Mouse (Mus musculus): Measurements from ENCODE around the gene Tuba4a. TPM values are rescaled to one million over a fixed set of nuclear protein-coding genes. Genes with fewer than 3 reads are reported as not detected.

The Tuba4a gene
- polyA plus RNA-seq, 1 experiment from 2014 or later, result 50.5 TPM

- ATAC-seq (no peak), DNase-seq (ENCODE audit: low spot score) (no peak)
- Histone ChIP-seq H3K4me1 (ENCODE audit: insufficient read depth, low read depth, low read length) (no peaks in the 10 kb centered on the region; the same call in none of the 2 replicates), H3K27ac (ENCODE audit: low read length) (no peak overlapping the region), H3K9me3 (ENCODE audit: low read length) (no peaks in the 10 kb centered on the region), H3K4me2 (replicated peaks; ENCODE audit: low read depth, low read length) (no peak overlapping the region), H3K27me3 (replicated peaks; ENCODE audit: insufficient read depth, low read length) (no peaks in the 10 kb centered on the region), H3K9ac (replicated peaks; ENCODE audit: low read depth) (no peak overlapping the region), H3K36me3 (ENCODE audit: insufficient read depth, low read length) (peaks cover 32% of the 10 kb centered on the region), H3K4me3 (ENCODE audit: low read depth, low read length) (no peak overlapping the region)
- no peak for TF ChIP-seq CTCF (IDR thresholded peaks at IDR 0.05)
- TF ChIP-seq EP300 (IDR thresholded peaks at IDR 0.05), result no peak
- WGBS, result 87% methylated on average over 4 of the region's 4 CpGs
Observed at GRCm38 (mm10) chr1:75181377-75181870, 38.2 kb downstream of the Tuba4a start.

- Histone ChIP-seq H3K27me3 (replicated peaks; ENCODE audit: insufficient read depth, low read length) (no peaks in the 10 kb centered on the region), H3K4me1 (ENCODE audit: insufficient read depth, low read depth, low read length) (no peaks in the 10 kb centered on the region; the same call in none of the 2 replicates), H3K9me3 (ENCODE audit: low read length) (no peaks in the 10 kb centered on the region), H3K4me3 (ENCODE audit: low read depth, low read length) (no peak overlapping the region), H3K36me3 (ENCODE audit: insufficient read depth, low read length) (peaks cover 28% of the 10 kb centered on the region), H3K4me2 (replicated peaks; ENCODE audit: low read depth, low read length) (peak overlapping the region; percentile 92), H3K9ac (replicated peaks; ENCODE audit: low read depth) (no peak overlapping the region), H3K27ac (ENCODE audit: low read length) (no peak overlapping the region)
- no peak for ATAC-seq
- TF ChIP-seq CTCF (IDR thresholded peaks at IDR 0.05) (no peak), EP300 (IDR thresholded peaks at IDR 0.05) (no peak)
- DNase-seq (ENCODE audit: low spot score), result no peak
- 23% methylated on average over 6 of the region's 7 CpGs for WGBS
Observed at GRCm38 (mm10) chr1:75180741-75181140, 38.9 kb downstream of the Tuba4a start.

DNA sequence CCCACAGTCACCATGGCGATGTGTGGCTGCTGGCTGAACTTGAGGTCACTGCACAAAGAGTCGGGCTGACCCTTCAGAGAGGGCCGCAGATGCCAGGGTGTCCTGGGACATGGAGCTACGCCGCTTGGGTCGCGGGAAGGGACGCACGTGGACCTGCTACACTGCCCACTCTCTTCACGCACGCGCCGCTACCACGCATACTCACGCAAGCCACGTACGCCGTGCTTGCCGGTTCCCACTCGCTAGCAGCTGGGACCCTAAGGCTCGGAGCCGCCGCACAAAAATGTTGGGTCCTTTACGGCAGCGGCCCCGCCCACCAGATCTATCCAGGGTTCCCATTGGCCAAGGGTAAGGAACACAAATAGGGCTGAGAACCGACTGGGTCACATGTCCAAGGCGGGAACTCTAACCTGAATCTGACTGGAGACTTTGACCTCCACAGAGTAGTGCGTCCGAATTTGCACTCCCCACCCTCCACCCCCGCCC is 39.5 kb downstream of the Tuba4a start, which contains the start of gene Abcb6:
TSS of gene Abcb6 (minus strand) at position 288 of the 486 bp plus-strand sequence.
- ATAC-seq (peak; percentile 95), DNase-seq (ENCODE audit: low spot score) (peak; percentile 95)
- no peak within 1 kb of the TSS for H3K27ac ChIP-seq (ENCODE audit: low read length)
- under 1% methylated on average over 31 of the region's 31 CpGs for WGBS
- peaks cover 22% of the 10 kb centered on the region for H3K36me3 ChIP-seq (ENCODE audit: insufficient read depth, low read length)
- H3K4me3 ChIP-seq (ENCODE audit: low read depth, low read length), result peak within 1 kb of the TSS; percentile 52
- no peaks in the 10 kb centered on the region; the same call in none of the 2 replicates for H3K4me1 ChIP-seq (ENCODE audit: insufficient read depth, low read depth, low read length)
- H3K4me2 ChIP-seq (replicated peaks; ENCODE audit: low read depth, low read length), result peak within 1 kb of the TSS; percentile 92
- no peaks in the 10 kb centered on the region for H3K27me3 ChIP-seq (replicated peaks; ENCODE audit: insufficient read depth, low read length)
- no peak for TF ChIP-seq CTCF (IDR thresholded peaks at IDR 0.05)
- TF ChIP-seq EP300 (IDR thresholded peaks at IDR 0.05), result no peak
- peak within 1 kb of the TSS; percentile 29; the same call in 1 of the 2 replicates for H3K9ac ChIP-seq (replicated peaks; ENCODE audit: low read depth)
- H3K9me3 ChIP-seq (ENCODE audit: low read length), result no peaks in the 10 kb centered on the region

- WGBS, result 9% methylated on average over 22 of the region's 23 CpGs
- peak; percentile 30 for DNase-seq (ENCODE audit: low spot score)
- Histone ChIP-seq H3K36me3 (ENCODE audit: insufficient read depth, low read length) (peaks cover 17% of the 10 kb centered on the region), H3K9ac (replicated peaks; ENCODE audit: low read depth) (peak overlapping the region; percentile 29; the same call in 1 of the 2 replicates), H3K4me3 (ENCODE audit: low read depth, low read length) (peak overlapping the region; percentile 52), H3K4me1 (ENCODE audit: insufficient read depth, low read depth, low read length) (no peaks in the 10 kb centered on the region; the same call in none of the 2 replicates), H3K4me2 (replicated peaks; ENCODE audit: low read depth, low read length) (peak overlapping the region; percentile 92), H3K27ac (ENCODE audit: low read length) (no peak overlapping the region), H3K27me3 (replicated peaks; ENCODE audit: insufficient read depth, low read length) (no peaks in the 10 kb centered on the region), H3K9me3 (ENCODE audit: low read length) (no peaks in the 10 kb centered on the region)
- TF ChIP-seq CTCF (IDR thresholded peaks at IDR 0.05), result no peak
- no peak for TF ChIP-seq EP300 (IDR thresholded peaks at IDR 0.05)
- peak; percentile 62 for ATAC-seq
Observed at GRCm38 (mm10) chr1:75179334-75180104, 40.1 kb downstream of the Tuba4a start.

- Histone ChIP-seq H3K36me3 (ENCODE audit: insufficient read depth, low read length) (peaks cover 26% of the 10 kb centered on the region), H3K9me3 (ENCODE audit: low read length) (no peaks in the 10 kb centered on the region), H3K9ac (replicated peaks; ENCODE audit: low read depth) (peak within 1 kb of the TSS; percentile 56), H3K4me3 (ENCODE audit: low read depth, low read length) (peak within 1 kb of the TSS; percentile 80), H3K27ac (ENCODE audit: low read length) (peak within 1 kb of the TSS; percentile 84), H3K4me2 (replicated peaks; ENCODE audit: low read depth, low read length) (peak within 1 kb of the TSS; percentile 55), H3K4me1 (ENCODE audit: insufficient read depth, low read depth, low read length) (peaks cover 4% of the 10 kb centered on the region; the same call in 1 of the 2 replicates), H3K27me3 (replicated peaks; ENCODE audit: insufficient read depth, low read length) (no peaks in the 10 kb centered on the region)
- ATAC-seq, result peak; percentile 98
- peak; percentile 97 for DNase-seq (ENCODE audit: low spot score)
- 1% methylated on average over 55 of the region's 59 CpGs for WGBS
- TF ChIP-seq CTCF (IDR thresholded peaks at IDR 0.05), result no peak; the same call in none of the 2 replicates
- no peak for TF ChIP-seq EP300 (IDR thresholded peaks at IDR 0.05)
Observed at GRCm38 (mm10) chr1:75168472-75169464, 50.9 kb downstream of the Tuba4a start, which contains the start of gene Zfand2b. Gene Zfand2b, plus strand, starts transcription at chr1:75168646.

Measured in lung, postnatal 0 days (tissue).